Mouse (Mus musculus) large intestine, adult 2 months (tissue): ENCODE results near the gene Wwp2. TPM values are rescaled to one million over a fixed set of nuclear protein-coding genes. Genes with fewer than 3 reads are reported as not detected.

ENCODE experiments used
- DNase-seq: peaks from one replicate; pipeline ENCODE4 v3.0.0-alpha.2; 2012; ENCODE audit warnings: low read depth, low spot score
- WGBS: fragments of 180-500 bp; shearing (Covaris S2); methylation state at CpG from one replicate; pipeline ENCODE4 v1.1.7; 2018; 5-methylcytosine and 5-hydroxymethylcytosine counted together
- polyA plus RNA-seq: library from polyadenylated mRNA; depleted of rRNA; stranded (reverse); fragments of >200 nt; gene quantifications from 2 replicates; pipeline ENCODE4 v1.2.3, GENCODE M21; 2012

Gene Wwp2
- polyA plus RNA-seq, 1 experiment, result 38.2 TPM

GRCm38 (mm10) chr8:107424597-107425229, 11.5 kb upstream of the Wwp2 start, which contains the start of gene Nob1:
Gene Nob1, minus strand, starts transcription at chr8:107425051.
- DNase-seq, result peak; percentile 92
- WGBS, result under 1% methylated on average over 50 of the region's 50 CpGs

- no peak for DNase-seq
- WGBS, result 38% methylated on average over 8 of the region's 8 CpGs
Observed at GRCm38 (mm10) chr8:107425230-107425597, 11.0 kb upstream of the Wwp2 start.

DNA sequence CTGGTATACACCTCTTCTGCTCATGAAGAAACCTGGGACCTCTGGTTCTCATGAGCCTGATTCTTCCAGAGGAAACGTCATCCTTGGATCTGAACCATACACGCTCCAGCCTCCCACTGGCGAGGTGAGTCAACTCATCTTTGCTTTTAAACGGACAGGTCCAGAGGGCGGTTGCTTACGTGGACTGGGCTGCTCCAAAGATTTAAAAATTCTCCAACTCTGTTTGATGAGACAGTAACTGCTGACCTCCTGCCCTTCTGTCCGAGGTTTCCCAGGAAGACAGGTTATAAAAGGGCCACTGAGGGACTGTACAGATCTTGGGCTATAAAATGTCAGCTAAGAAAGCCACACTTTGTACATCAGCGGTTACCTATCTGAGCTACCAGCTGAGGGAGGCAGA, 5.3 kb upstream of the Wwp2 start:
- WGBS, result 57% methylated on average over 8 of the region's 8 CpGs
- DNase-seq, result no peak

- WGBS, result 19% methylated on average over 11 of the region's 11 CpGs
- DNase-seq, result no peak
Observed at GRCm38 (mm10) chr8:107435421-107435961, 674 bp upstream of the Wwp2 start.

DNA sequence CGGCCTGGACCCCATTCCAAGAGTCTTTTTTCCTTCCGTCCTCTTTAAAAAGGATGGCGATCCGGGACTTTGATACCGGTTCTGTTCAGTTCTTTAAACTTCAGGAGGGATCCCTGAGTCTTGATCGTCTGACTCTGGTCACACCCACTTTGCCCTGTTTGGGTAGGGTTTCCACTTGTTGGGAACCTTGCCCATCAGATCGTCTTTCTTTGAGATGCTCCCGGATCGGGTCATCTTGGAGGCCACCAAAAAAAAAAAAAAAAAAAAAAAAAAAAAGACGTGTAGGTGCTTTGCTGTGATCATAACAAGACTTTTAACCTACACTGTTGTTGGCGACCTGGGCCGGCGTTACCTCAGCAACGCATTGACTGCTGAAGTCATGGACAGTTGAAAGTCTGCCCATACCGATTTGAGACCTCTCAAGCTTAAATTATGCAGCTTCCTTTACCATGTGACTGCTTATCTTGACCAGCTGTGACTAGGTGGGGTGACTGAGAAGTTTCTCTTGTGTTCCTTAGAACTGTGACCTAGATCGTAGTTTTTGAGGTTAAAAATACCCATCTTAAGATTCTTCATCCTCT, 766 bp downstream of the Wwp2 start:
- DNase-seq, result no peak
- under 1% methylated on average over 16 of the region's 16 CpGs for WGBS

- no peak for DNase-seq
- 30% methylated on average over 2 of the region's 2 CpGs for WGBS
Observed at GRCm38 (mm10) chr8:107437711-107438110, 1.5 kb downstream of the Wwp2 start.

- DNase-seq, result no peak
- WGBS, result 46% methylated on average over 3 of the region's 3 CpGs
Observed at GRCm38 (mm10) chr8:107439880-107440625, 3.9 kb downstream of the Wwp2 start.

DNA sequence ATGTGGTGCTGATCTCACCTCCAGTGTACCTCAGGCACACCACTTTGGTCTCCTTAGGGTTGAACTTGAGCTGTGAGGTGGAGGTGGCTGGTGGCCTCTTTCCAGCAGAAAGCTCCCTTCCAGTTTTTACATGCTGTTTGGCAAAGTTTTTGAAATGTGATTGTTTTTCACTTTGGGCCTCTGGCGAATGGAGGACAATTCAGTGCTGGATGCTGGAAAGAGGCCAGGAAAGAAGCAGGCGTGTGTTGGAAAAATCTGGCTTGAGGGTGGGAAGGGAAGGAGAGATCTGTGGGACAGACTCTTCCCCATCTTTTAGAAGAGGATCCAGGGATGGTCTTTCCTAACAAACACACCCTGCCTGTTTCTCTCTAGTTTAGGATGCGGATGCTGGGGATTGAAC, 8.5 kb downstream of the Wwp2 start:
- 38% methylated on average over 3 of the region's 3 CpGs for WGBS
- DNase-seq, result no peak

GRCm38 (mm10) chr8:107447713-107448112, 11.5 kb downstream of the Wwp2 start:
- DNase-seq, result no peak

GRCm38 (mm10) chr8:107448382-107448889, 12.3 kb downstream of the Wwp2 start:
- whole genome bisulfite sequencing, result 69% methylated on average over 4 of the region's 4 CpGs
- no peak for DNase-seq

DNA sequence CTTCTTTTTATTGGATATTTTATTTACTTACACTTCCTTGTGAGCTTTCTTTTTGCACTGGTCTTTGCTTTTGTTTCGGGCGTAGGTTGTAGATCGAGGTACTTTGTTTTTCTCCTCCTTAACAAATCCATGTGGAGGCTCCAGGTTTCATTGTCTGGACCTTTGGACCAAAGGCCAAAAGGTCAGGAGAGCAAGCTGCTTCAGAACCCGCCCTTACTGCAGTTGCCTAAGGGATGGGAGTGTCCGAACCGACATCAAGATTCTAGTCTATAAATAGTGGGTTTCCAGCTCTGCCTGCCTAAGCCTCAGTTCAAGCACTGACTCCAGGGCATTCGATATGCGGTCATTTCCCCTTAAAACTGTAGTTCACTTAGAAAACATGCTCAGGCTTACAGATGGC, 13.0 kb downstream of the Wwp2 start:
- DNase-seq, result peak; percentile 77
- WGBS, result 20% methylated on average over 8 of the region's 8 CpGs

- WGBS, result 44% methylated on average over 6 of the region's 6 CpGs
- DNase-seq, result no peak
Observed at GRCm38 (mm10) chr8:107449655-107450054, 13.5 kb downstream of the Wwp2 start.

GRCm38 (mm10) chr8:107451414-107452066, 15.4 kb downstream of the Wwp2 start:
- no peak for DNase-seq
- 86% methylated on average over 13 of the region's 13 CpGs for WGBS

DNA sequence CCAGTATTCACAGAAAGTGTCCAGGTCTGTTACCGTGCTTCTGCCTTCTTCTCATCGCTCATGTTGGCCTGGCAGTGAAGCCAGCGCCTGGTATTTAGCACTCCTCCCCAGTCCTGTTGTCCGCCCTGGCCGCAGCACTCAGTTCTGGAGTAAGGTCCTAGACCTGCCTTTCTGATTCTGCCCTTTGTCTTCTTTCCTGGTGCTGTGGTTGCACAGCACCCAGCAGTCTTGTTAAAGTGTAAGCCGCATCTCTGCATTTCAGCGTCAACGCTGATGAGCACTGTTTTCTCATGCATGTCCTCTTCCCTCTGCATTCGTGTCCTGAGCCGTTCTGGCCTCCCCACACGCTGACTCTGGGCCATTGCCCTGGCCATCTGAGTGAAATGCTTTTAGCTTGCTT, 17.2 kb downstream of the Wwp2 start:
- WGBS, result 93% methylated on average over 11 of the region's 11 CpGs
- DNase-seq, result no peak

DNA sequence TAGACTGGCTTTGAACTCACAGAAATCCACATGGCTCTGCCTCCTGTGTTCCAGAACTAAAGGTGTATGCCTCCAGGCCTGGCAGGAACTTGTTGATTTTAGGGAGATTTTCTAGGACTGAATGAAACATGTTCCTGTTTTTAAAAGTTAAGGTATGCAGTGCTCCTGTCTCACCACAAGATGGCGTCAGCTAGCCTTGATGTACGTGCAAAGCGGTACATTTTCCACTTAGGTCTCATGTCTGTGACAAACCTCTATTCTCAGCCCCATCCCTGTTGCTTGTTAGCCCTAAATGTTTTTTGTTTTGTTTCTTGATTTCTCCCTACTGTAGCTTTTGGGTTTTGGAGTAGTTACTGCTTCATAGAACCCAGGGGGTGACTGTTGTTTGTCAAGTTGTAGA, 19.1 kb downstream of the Wwp2 start:
- no peak for DNase-seq
- WGBS, result 3% methylated on average over 3 of the region's 3 CpGs

GRCm38 (mm10) chr8:107457725-107458124, 21.6 kb downstream of the Wwp2 start:
- no peak for DNase-seq
- WGBS, result 73% methylated on average over 4 of the region's 4 CpGs

- WGBS, result 91% methylated on average over 6 of the region's 6 CpGs
- DNase-seq, result no peak
Observed at GRCm38 (mm10) chr8:107458281-107458680, 22.1 kb downstream of the Wwp2 start.

DNA sequence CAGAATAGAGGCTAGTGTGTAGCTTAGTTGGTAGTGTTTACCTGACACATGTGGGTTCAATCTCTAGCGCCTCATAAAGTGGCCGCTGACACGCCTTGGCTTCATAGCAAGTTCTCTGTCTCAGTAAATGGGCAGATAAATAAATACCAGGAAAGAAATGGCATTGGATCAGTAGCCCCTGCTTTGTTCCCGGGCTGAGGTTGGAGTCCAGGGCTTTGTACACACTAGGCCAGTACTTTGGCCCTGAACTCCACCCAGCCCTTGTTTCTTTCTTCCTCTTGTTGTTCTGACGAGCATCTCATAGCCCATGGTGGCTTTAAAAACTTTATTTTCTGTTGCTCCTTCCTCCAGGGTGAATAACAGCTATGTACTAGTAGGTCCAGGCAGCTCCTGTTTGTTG, 26.3 kb downstream of the Wwp2 start:
- DNase-seq, result no peak
- WGBS, result 35% methylated on average over 5 of the region's 5 CpGs

GRCm38 (mm10) chr8:107465332-107465990, 29.3 kb downstream of the Wwp2 start:
- no peak for DNase-seq
- WGBS, result 41% methylated on average over 3 of the region's 3 CpGs

- no peak for DNase-seq
- 97% methylated on average over 5 of the region's 5 CpGs for WGBS
Observed at GRCm38 (mm10) chr8:107466642-107467041, 30.5 kb downstream of the Wwp2 start.
